Mouse (Mus musculus) kidney, postnatal 25 days (tissue): ENCODE data around the gene Prkcb.
A peak's percentile ranks its signal among the peaks of the same experiment; 100 is the strongest.

Experiments used
- DNase-seq, 2 experiments: peaks; one replicate each; pipeline ENCODE4 v3.0.0; 2021; ENCODE audit warnings: mixed read lengths in 2 of 2

The Prkcb gene

DNA sequence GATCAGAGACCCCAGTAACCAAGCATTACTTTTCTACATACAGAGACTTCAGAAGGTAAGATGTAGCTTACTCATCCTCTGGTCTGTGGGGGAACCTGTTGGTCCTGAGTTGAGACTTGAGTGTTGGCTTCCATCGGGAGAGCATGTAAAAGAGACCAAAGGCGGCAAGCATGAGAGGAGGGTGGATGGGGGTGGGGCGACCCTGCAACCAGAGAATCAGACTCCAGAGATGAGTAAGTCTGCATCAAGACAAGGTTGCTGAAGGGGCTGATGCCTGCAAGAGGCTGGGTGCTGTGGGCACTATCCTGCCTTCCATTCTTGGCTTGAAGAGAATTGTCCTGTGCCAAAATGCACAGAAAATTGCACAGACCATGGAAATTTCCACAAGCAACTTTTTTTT, 83.8 kb downstream of the Prkcb start:
- no peak for DNase-seq

DNA sequence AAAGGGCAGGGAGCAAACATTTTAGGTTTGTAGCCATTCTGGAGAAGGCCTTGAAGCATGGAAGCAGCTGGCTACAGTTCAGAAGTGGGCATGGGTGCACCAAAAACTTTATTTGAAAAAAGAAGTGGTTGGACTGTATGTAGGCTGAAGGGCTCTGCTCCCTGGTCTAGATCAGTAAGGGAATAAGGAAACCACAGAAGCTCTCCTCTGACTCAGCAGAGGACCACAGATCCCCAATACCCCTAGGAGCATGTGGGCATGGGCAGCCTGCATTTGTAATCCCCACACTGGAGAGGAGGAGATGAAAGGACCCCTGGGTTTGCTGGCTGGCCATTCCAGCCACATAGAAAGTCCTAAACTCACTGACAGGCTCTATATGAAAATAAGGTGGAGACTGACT, 88.3 kb downstream of the Prkcb start:
- DNase-seq: no peak

DNA sequence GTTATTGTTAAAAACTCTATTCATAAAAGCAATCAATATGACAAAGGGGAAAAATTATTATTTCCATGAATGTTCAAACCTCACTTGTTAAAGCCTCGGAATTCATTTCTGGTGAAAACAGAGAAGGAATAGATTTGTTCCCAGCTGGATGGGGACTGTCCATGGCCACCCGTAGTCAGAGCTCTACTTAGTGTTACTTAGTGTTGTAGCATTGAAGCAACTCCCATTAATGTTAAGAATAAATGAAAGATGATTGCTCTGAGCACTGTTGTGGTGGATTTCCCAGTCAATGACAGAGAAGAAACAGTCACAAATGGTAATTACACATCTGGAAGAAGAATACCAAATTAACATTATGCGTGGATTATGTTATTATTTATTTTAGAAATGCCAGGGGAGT, 89.4 kb downstream of the Prkcb start:
- DNase-seq: no peak

DNA sequence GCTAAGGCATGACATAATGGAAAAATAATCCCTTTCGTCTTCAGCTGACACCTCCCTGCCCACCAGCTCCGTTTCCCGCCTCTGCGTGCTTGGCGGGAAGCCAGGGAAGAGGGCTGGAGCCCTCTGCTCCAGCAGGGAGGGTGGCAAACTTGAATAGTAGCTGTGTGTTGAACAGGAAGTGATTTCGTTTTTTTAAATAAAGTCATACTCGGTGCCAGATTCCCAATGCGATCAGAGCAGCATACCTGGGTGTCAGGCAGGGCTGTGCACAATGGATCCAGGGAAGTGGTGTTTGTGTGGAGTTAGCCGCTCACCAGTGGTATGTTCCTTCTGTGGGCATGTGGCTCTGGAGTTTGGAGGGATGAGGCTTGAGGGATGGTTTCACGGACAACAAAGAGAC, 89.9 kb downstream of the Prkcb start:
- peak; percentile 20 to 52 for DNase-seq

DNA sequence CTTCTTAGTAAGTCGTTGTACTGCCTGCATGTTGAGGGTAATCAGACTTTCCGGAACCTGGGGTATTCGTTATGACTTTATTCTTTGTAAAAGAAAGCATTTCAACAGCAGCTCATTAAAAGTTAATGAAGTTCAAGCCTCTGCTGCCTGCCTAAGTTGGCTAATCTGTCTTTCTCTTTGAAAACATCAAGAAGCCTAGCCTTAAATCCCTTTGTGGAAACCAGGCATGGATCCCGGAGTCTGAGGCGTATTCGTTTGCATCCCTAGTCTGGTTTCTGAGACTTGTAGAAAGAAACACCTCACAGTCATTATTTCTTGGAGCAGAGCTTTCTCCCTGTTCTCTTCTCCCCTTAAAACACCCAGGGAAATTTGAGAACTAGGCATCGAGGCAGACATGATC, 90.7 kb downstream of the Prkcb start:
- DNase-seq: no peak

DNA sequence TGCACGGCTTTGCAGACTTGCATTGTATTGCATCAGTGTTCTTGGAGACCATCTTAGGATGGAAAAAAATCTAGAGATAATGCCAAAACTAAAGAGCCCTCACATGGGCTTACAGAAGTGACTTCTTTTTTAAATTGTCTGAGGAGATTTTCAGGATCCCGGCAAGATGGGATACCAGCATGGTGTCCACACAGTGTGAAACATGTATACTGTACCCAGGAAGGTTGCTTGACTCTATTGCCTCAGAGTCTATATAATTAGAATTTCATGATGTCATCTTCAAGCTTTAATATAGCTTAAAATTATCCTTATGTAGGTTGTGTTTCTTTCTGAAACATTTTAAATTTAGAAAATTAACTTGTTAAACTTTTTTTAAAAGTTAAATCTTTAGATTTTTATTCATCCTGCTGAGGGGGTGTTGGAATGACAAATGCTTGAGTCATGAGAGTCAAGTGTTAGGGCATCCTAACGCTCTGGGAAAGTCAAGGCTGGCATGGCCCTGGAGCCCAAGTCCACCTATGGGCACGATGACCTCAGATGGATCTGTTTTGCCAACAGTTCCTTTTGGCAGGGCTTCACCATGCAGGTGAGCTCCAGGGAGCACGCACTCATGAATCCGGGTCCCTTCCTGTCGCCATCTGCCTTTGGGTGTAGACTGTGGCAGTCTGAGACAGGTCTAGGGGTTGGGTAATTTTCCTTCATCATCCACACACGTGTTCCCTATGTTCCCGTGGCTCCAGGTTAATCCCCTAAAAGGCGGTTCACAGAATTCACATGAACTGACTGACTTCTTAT, 92.0 kb downstream of the Prkcb start:
- no peak for DNase-seq

DNA sequence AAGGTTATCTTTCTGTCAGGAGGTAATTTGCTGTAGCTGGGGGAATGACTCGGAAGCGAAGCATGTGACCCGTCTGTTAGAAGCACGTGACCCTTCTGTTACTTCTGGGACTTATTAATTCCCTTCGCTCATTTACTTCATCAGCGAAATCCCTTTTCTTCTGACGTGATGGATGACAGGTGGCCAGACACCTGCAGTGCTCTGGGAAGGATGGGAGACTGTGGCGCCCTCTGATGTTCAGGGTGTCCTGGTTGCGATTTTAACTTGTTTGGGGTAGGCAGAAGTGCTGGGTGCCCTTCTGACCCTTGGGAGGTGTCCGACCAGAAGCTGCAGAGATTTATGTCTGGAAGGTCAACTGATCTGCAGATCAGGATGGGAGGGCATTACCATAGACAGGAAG, 93.0 kb downstream of the Prkcb start:
- no peak for DNase-seq

DNA sequence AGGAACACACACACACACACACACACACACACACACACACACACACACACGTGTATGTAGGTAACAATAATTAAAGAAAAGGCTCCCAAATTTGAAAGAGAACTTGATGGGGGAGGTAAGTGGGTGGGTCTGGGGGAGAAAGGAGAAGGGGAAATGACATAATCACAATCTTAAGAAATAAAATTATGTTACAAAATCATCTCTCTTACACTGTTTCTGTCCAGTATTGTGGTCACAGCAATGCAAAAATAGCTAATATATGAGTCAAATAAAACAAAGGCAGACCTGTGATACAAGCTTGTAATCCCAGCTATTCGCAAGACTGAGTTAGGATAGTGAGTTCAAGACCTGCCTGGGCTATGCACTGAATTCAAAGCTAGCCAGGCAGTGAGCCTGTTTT, 94.7 kb downstream of the Prkcb start:
- no peak for DNase-seq

DNA sequence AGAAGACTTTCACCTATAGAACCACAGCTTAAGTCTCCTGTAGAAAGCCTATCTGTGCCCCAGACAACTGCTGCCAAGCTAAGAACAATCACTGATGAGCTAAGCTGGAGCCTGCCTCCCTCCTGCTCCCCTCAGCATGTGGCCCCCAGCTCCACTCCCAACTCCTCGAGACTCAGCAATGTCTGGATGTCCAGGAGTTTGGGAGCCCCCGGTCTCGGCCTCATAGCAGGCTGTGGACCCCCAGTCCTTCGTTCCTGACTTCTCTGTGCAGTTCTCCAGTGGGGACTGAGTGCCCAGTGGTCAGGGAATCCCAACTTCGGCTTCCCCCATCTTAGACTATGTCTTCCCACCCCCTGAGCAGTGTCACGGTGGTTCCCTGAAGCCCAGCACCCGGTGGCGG, 96.3 kb downstream of the Prkcb start:
- no peak for DNase-seq

DNA sequence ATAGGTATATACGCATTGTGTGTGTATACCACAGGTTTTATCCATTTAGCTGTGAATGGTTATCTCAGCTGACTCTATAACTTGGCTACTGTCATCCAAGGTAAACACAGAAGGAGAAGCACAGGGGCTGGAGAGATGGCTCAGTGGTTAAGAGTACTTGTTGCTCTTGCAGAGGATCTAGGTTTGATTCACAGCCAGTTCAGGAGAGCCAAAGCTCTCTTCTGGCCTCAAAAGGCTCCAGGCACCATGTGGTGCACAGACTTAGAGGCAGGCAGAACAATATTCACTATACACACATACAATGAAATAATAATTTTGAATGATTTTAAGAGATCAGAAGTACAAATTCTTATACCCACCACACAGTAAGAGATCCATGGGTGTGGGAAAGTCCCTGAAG, 98.0 kb downstream of the Prkcb start:
- no peak for DNase-seq

DNA sequence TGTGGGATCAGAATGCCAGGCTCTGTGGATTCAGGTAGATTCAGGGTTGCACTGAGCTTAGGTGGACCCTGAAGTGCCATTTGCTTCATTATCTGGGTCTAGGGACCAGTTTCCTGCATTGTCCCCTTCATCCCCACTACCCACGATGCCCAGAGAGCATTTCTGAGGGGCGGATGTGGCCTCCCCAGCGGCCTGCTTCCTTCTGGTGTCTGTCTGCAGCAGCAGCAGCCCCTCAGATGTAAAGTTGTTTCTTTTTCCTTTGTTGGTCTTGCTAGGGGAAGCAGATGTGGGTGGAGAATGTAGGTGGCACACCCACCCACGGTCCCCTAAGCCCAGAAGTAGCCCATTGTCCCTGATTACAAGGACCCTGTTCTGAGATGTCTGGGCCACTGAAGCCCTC, 99.3 kb downstream of the Prkcb start:
- DNase-seq: no peak

DNA sequence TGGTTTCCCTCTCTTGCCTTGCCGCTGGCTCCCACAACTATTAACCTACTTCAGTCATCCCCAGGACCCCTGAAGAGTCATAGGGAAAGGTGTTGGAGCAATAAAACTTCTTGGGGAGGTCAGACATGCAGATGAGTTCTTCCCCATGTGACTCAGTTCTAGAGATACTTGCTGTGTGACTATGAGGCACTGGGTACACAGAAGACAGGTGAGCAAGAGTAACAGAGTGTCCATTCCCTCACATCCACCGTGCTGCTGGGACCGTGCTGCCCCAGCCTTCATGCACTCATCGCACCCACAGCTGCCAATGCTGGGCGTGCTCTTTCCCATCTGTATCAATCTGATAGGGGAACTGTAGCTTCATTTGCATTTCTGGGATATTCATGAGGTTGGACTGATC, 100.3 kb downstream of the Prkcb start:
- no peak for DNase-seq

DNA sequence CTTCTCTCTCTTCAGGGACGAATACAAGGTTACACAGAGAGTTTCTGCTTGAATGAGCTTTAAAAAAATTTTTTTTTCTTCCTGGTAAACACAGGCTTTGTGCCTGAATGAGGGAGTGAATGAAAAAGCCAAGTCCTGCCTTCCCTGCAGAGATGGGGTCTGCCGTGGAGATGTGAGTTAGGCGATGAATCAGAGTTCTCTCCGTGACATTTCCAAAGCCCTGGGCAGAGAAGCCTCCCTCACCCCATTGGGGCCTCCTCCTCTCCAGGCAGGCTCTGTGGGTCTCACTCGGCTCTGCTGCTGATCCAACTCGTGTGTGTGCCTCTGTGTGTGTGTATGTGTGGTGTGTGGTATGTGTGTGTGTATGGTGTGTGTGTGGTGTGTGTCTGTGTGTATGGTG, 101.1 kb downstream of the Prkcb start:
- no peak for DNase-seq

DNA sequence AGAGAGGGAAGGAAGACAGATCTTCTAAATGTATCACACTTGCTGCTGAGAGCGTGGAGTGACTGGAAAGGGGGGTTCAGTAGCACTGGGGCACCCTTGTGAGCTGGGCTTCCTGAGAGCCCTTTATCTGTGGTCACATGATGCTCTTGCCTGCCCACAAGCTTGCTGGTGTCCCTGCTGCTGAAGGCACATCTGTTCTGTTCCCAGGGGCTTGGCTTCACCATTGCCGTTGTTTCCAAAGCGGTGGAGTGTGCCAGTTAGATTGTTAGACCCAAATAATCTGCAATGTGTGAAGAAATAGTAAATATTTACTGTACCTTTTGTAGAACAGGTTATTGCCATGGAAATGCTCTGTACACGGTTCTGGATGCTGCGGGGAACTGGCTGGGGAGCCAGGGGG, 101.6 kb downstream of the Prkcb start:
- DNase-seq: no peak

DNA sequence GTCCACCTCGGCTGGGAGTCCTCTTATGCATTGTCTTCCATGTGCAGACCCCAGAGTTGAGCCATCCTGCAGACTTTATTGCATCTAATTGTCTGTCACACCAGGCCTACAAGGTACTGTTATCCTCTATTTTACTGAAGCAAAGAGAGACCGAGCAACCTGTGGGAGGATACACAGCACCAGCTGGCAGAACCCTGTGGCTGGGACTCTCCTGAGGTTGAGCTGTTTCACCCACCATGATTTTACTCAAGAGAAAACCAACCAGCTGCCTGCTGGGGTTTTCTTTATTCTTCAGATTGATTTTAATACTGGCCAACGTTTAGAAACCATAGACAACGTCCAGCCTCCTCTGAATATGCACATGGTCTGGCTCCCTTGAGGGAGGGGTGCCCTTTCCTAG, 102.1 kb downstream of the Prkcb start:
- no peak for DNase-seq

DNA sequence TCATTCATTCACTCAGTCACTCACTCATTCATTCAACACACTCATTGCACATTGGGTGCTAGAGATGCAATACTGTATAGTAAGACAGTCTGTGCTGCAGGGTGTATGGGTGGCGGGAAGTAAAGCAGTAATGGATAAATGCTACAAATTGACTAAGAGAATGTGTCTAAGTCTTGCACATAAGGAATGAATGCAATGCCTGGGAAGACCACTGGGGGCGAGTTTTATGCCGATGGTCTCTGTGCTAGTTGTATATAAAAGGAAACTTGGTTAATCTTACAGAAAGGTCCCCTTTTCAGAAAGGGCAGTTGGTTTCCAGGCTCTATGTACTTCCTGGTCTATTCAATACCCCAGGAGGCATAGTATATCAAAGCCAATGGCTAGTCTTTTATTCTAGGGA, 102.8 kb downstream of the Prkcb start:
- DNase-seq: peak in 1 of 2 experiments; percentile 5

DNA sequence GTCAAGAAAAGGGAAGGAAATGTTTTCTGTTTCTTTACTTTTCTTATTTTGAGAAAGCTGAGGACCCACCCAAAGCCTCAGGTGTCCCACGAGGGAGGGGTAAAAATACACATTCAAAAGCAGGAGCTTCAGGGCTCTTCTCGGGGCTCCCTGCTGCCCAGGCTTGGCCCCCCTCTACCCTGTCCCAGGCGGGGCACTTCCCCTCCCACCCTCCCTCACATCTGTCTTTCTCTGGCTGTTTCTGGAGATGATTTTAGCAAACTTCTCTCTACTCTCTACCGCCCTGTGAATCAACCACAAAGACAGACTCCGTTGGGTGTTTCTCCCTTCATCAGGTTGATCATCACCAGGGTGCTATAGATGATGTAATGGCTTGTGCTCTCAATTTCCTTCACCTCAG, 105.4 kb downstream of the Prkcb start:
- DNase-seq: no peak

DNA sequence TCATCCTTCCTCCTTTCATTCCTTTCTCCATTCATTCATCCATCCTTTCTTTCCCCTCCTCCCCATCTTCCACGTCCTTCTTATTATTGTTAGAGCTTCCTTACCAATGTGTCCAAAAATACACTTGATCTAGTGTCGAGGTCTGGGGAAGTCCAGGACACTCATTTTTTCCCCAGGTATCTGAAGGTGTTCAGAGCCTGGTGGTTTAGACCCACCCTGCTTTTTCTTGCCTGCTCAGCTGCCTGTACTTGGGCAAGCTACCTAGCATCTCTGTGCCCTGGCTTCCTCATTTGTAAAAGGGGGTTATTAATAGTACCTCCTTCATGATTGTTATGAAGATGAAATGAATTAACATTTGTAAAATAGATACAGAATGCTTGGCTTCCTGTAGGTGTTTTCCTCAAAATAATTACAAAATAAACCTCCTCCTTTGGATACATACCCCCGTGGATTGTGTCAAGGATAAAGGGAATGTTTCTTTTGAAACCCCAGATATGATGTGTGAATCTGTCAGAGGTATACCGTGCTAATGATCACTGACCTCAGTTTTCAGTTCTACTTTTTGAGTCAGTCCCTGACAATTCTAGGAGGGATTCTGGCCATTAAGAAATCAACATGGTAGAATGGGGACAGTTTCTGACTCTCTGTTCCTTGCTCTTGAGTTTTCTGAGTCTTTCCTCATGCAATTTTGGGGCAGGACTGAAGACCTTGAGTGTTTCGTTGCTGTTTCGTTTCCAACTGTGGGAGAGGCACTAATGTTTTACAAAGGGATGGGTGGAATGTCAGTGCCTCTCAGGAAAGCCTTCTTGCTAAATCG, 106.8 kb downstream of the Prkcb start:
- no peak for DNase-seq

DNA sequence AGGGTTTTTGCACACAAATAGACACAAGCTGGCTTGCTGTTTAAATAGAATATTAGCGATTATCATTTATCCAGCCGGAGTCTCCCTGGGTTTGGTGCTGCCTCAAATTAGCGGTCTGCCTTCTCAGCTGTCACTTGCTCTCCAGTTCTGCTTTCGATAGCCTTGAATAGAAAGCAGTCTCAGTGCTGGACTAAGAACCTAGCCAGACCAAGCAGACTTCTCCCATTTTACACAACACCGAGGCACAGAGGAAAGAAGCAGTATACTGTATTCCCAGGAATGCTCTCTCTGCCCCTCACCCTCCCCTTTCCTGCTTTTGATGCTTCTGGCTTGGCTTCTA, 107.4 kb downstream of the Prkcb start:
- DNase-seq: no peak

DNA sequence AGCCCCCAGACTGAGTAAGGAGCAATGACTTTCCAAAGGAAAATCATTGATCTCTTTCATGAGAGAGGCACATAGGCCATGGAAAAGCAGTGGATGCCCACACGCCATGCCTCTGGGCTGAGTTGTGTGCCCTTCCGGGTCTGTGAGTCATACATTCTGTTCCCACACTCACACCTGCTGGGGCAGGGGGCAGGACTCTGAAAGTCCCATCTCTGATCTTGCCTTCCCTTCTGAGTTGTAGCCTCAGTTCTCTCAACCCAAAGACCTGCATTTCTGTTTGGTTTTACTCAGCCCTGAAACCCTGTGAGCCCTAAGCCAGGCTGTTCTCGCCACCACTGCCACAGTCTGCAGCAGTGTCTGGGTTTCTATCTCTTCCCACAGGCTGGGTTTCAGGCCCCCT, 109.1 kb downstream of the Prkcb start:
- DNase-seq: no peak

DNA sequence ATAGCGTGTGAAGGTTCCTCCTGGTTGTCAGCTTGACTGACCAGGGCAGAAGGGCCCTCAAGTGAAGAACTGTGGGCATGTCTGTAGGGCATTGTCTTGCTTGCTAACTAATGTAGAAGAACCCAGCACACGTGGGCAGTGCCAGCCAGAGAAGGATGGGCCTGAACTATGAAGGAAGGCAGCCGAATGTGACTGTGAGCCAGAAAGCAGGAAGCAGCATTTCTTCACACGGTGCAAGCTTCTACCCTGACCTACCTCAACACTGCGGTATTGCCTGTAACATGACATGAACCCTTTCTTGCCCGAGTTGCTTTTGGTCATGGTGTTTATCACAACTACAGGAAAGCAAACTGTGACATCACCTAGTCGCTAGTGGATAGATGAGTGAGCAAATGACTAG, 113.5 kb downstream of the Prkcb start:
- no peak for DNase-seq

DNA sequence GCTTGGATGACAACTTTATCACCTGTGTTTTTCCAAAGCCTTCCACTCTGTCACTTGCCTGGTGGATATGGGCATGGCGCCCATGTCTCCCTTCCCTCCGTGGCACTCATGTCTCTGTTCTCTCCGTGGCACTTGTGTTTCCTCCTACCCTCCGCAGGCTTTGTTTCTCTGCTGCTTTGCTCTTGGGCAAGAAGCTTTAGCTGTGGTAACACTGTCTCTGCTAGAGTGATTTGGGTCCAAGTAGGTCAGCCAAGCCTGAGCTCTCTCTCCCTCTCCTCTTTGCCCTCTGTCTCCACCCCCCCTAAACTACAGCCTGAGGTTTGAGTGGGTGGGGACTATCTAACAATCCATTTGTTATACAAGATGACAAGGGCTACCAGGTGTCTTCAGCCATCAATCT, 114.8 kb downstream of the Prkcb start:
- no peak for DNase-seq

DNA sequence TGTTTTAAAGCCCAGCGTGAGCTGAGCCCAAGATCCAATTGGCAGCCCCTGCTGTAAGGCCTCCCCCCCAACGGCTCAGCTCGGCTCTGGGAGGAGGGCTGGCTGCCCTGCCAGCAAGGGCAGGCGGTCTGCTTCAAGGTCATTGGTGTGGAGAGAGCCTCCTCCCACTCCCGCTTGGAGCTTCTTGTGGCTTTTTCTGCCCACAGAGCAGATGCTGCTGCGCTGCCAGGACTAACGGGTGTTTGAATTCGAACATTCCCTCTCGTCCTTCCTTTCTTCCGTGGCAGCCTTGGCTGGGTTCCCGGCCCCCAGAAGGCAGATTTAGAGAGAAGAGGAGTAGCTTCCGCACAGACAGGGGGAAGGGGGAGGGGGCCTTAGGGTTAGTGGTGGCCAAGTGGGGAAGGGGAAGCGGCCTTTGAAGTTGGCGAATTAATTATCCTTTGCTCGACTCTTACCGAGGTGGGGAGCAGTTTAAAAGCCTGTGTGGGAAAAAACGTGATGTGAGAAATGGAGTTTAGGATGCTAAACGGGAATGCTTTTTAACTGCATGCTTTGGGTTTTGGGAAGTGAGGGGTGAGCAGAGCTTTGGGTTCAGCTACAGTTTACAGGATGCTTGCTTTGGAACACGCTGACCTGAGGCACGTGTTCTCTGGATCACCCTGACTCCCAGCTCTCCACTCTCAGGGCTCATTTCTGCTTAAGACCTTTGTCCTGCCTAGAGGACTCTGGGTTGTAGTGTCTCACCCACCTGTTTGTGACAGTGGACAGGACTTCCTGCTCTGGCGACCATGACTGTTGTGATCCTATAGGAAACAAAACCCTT, 116.2 kb downstream of the Prkcb start:
- peak; percentile 11 to 41 for DNase-seq

DNA sequence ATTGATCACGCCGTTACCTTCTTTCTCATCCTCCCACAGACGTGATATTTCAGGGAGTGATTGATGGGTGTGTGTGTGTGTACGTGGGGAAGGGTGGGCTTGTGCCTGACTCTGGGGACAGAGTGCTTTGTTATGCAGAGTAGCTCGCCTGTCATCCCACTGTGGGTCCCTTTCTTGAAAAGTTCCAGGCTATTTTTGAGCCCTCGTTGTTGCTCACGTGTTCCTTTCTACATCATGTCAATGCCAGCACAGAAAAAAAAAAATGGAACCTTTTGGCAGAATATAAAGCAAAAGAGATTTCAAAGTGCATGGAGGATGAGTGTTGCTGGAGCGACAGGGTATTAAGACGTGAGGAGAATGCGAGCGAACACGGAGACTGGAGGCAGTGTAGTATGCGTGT, 118.1 kb downstream of the Prkcb start:
- no peak for DNase-seq
